Mouse (Mus musculus): ENCODE results near the gene Zdhhc1. TPM values are rescaled to one million over a fixed set of nuclear protein-coding genes. Genes with fewer than 3 reads are reported as not detected.

Zdhhc1 gene
- 33.4 and 36.8 TPM in 2 replicates for polyA plus RNA-seq (2015; fragmentation: Nextera tagmentation; extraction: Ambion mirVana)

GRCm38 (mm10) chr8:105496439-105497180 lies at the start of gene Zdhhc1:
Gene Zdhhc1, minus strand, starts transcription at chr8:105496902.

GRCm38 (mm10) chr8:105518436-105519313 lies 22.0 kb upstream of the Zdhhc1 start, which contains the start of gene Hsd11b2:
Gene Hsd11b2, plus strand, starts transcription at chr8:105518755.

GRCm38 (mm10) chr8:105471314-105472015 lies 25.2 kb downstream of the Zdhhc1 start, which contains the start of gene Tppp3:
Gene Tppp3, minus strand, starts transcription at chr8:105471526.

Other genes with a start within 250 kb of the Zdhhc1 start
- gene B3gnt9, start 241.7 kb downstream of the Zdhhc1 start, polyA plus RNA-seq (2015; fragmentation: Nextera tagmentation; extraction: Ambion mirVana): 13.8 and 15.8 TPM in 2 replicates
- gene Tradd, start 232.3 kb downstream of the Zdhhc1 start, polyA plus RNA-seq (2015; fragmentation: Nextera tagmentation; extraction: Ambion mirVana): 13.8 and 16.2 TPM in 2 replicates
- 1.9 and 2.9 TPM in 2 replicates for gene Fbxl8, start 232.3 kb downstream of the Zdhhc1 start, polyA plus RNA-seq (2015; fragmentation: Nextera tagmentation; extraction: Ambion mirVana)
- gene Hsf4, start 227.1 kb downstream of the Zdhhc1 start, polyA plus RNA-seq (2015; fragmentation: Nextera tagmentation; extraction: Ambion mirVana): 1.2 and 1.9 TPM in 2 replicates
- gene Nol3, start 220.8 kb downstream of the Zdhhc1 start, polyA plus RNA-seq (2015; fragmentation: Nextera tagmentation; extraction: Ambion mirVana): 9.1 and 9.4 TPM in 2 replicates
- gene 4931428F04Rik, start 207.0 kb downstream of the Zdhhc1 start, polyA plus RNA-seq (2015; fragmentation: Nextera tagmentation; extraction: Ambion mirVana): 53.4 and 66.4 TPM in 2 replicates
- gene Exoc3l, start 200.8 kb downstream of the Zdhhc1 start, polyA plus RNA-seq (2015; fragmentation: Nextera tagmentation; extraction: Ambion mirVana): 6.0 and 8.7 TPM in 2 replicates
- 29.8 and 32.5 TPM in 2 replicates for gene E2f4, start 199.2 kb downstream of the Zdhhc1 start, polyA plus RNA-seq (2015; fragmentation: Nextera tagmentation; extraction: Ambion mirVana)
- gene Elmo3, start 191.3 kb downstream of the Zdhhc1 start, polyA plus RNA-seq (2015; fragmentation: Nextera tagmentation; extraction: Ambion mirVana): 0.76 and 1.2 TPM in 2 replicates
- 1.1 and 1.2 TPM in 2 replicates for gene Lrrc29, start 170.6 kb downstream of the Zdhhc1 start, polyA plus RNA-seq (2015; fragmentation: Nextera tagmentation; extraction: Ambion mirVana)
- gene Tmem208, start 170.5 kb downstream of the Zdhhc1 start, polyA plus RNA-seq (2015; fragmentation: Nextera tagmentation; extraction: Ambion mirVana): 162 and 168 TPM in 2 replicates
- gene Fhod1, start 148.9 kb downstream of the Zdhhc1 start, polyA plus RNA-seq (2015; fragmentation: Nextera tagmentation; extraction: Ambion mirVana): 0.65 and 1.3 TPM in 2 replicates
- 10.0 and 13.8 TPM in 2 replicates for gene Slc9a5, start 148.1 kb downstream of the Zdhhc1 start, polyA plus RNA-seq (2015; fragmentation: Nextera tagmentation; extraction: Ambion mirVana)
- 1.3 and 2.0 TPM in 2 replicates for gene Plekhg4, start 123.6 kb downstream of the Zdhhc1 start, polyA plus RNA-seq (2015; fragmentation: Nextera tagmentation; extraction: Ambion mirVana)
- gene Kctd19, start 83.4 kb downstream of the Zdhhc1 start, polyA plus RNA-seq (2015; fragmentation: Nextera tagmentation; extraction: Ambion mirVana): not detected in 2 replicates
- 0.53 and 0.54 TPM in 2 replicates for gene Lrrc36, start 83.3 kb downstream of the Zdhhc1 start, polyA plus RNA-seq (2015; fragmentation: Nextera tagmentation; extraction: Ambion mirVana)
- 263 and 304 TPM in 2 replicates for gene Tppp3, start 25.4 kb downstream of the Zdhhc1 start, polyA plus RNA-seq (2015; fragmentation: Nextera tagmentation; extraction: Ambion mirVana)
- gene Hsd11b2, start 21.9 kb upstream of the Zdhhc1 start, polyA plus RNA-seq (2015; fragmentation: Nextera tagmentation; extraction: Ambion mirVana): 0.45 and 0.53 TPM in 2 replicates
- 272 and 303 TPM in 2 replicates for gene Atp6v0d1, start 69.1 kb upstream of the Zdhhc1 start, polyA plus RNA-seq (2015; fragmentation: Nextera tagmentation; extraction: Ambion mirVana)
- gene Ripor1, start 108.4 kb upstream of the Zdhhc1 start, polyA plus RNA-seq (2015; fragmentation: Nextera tagmentation; extraction: Ambion mirVana): 29.7 and 37.3 TPM in 2 replicates
- 75.4 and 85.3 TPM in 2 replicates for gene Ctcf, start 139.7 kb upstream of the Zdhhc1 start, polyA plus RNA-seq (2015; fragmentation: Nextera tagmentation; extraction: Ambion mirVana)
- 0.62 and 0.68 TPM in 2 replicates for gene Agrp, start 140.5 kb upstream of the Zdhhc1 start, polyA plus RNA-seq (2015; fragmentation: Nextera tagmentation; extraction: Ambion mirVana)
- gene Carmil2, start 189.4 kb upstream of the Zdhhc1 start, polyA plus RNA-seq (2015; fragmentation: Nextera tagmentation; extraction: Ambion mirVana): 40.1 and 40.8 TPM in 2 replicates
- gene Acd, start 204.2 kb upstream of the Zdhhc1 start, polyA plus RNA-seq (2015; fragmentation: Nextera tagmentation; extraction: Ambion mirVana): 68.4 and 74.5 TPM in 2 replicates
- 74.7 and 80.3 TPM in 2 replicates for gene Pard6a, start 204.2 kb upstream of the Zdhhc1 start, polyA plus RNA-seq (2015; fragmentation: Nextera tagmentation; extraction: Ambion mirVana)
- gene 4933405L10Rik, start 210.8 kb upstream of the Zdhhc1 start, polyA plus RNA-seq (2015; fragmentation: Nextera tagmentation; extraction: Ambion mirVana): 0.28 TPM in 1 of 2 replicates, not detected in the other
- gene Enkd1, start 211.3 kb upstream of the Zdhhc1 start, polyA plus RNA-seq (2015; fragmentation: Nextera tagmentation; extraction: Ambion mirVana): 18.7 and 20.6 TPM in 2 replicates

Data from neural tube, postnatal 0 days (tissue).